In the genomic region with DNA sequence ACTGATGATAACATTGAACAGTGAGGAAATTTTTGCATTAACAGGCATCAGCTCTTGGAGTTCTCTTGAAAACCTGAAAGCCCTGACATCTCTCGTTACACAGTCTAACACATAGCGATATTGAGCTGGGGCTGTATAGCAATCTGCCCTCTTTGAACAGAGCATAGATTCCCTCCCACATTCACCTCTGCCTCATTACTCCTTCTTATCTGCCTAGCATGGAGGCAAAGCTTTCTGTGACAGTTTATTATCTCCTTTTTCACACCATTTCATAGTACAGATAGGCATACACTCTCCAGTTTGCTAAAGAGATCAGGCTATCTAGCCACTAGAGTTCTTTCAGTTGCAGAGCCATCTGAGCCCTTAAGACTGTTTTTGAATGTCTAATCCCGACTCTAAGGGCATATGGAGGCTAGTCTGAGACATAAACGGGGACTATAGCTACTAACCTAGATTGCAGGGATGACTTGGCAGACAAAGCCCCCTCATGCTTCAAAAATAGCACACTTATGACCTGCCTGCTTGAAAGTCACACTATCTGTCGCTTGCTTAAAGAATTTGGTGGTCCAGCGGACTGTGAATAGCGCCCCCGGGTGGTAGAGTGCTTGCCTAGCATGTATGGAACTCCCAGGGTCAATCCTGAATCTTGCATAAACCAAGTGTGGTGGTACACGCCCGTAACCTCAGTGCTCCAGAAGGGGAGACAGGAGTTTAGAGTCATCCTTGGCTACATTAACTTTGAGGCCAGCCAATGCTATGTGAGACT, we compare ENCODE assay signal across 15 mouse cellular contexts.
A peak's percentile ranks its signal among the peaks of the same experiment; 100 is the strongest.
DNase-seq lines count a peak whose midpoint lies in the region; ATAC-seq and TF ChIP-seq lines count a peak whose summit lies in the region.
"Had no signal": no experiment of that assay in that cellular context is flagged by ENCODE, and none has a peak within 500 bp of the region (broad histone marks: within the 10 kb centered on the region; RNA-seq: fewer than 3 reads in every experiment).

No protein-coding gene starts in this region.

- DNase-seq in ES-E14 (ENCODE audit: low read depth, low spot score): peak; percentile 19
- peak; percentile 26 for DNase-seq in brain, embryonic 14.5 days (ENCODE audit: low read depth)
- no peak for DNase-seq in midbrain, postnatal 0 days (ENCODE audit: low spot score)
- DNase-seq in kidney, adult 11 months: no peak
- no peak for DNase-seq in urinary bladder, postnatal 10 days (ENCODE audit: low spot score)
- DNase-seq: cerebellum, adult 2 months; left cerebral cortex, postnatal 4 days; lung, postnatal 4 days; spleen, adult 18-20 months; thymus, postnatal 25 days had no signal

- H3K9ac ChIP-seq in intestine, postnatal 0 days (ENCODE audit: low read depth, low read length): no peak overlapping the region
- H3K9ac ChIP-seq in intestine, embryonic 15.5 days: no peak overlapping the region
- H3K9ac ChIP-seq in ES-E14 (ENCODE audit: insufficient read depth, low read depth, low read length, poor library complexity, severe bottlenecking): no peak overlapping the region
- no peak overlapping the region for H3K9ac ChIP-seq in midbrain, postnatal 0 days (replicated peaks; ENCODE audit: low read length, poor library complexity, severe bottlenecking)
- H3K9ac ChIP-seq: embryonic facial prominence, embryonic 15.5 days; neural tube, embryonic 15.5 days had no signal

- no peak overlapping the region for H3K4me3 ChIP-seq in intestine, postnatal 0 days (ENCODE audit: low read depth, low read length)
- H3K4me3 ChIP-seq in intestine, embryonic 15.5 days (replicated peaks): no peak overlapping the region
- no peak overlapping the region for H3K4me3 ChIP-seq in ES-E14 (ENCODE audit: insufficient read depth in 1 of 2, low read depth in 1 of 2, low read length in 2 of 2, poor library complexity in 1 of 2, severe bottlenecking in 1 of 2)
- no peak overlapping the region for H3K4me3 ChIP-seq in midbrain, postnatal 0 days (ENCODE audit: low read depth, low read length)
- H3K4me3 ChIP-seq: embryonic facial prominence, embryonic 15.5 days; neural tube, embryonic 15.5 days had no signal

- no peak overlapping the region for H3K4me2 ChIP-seq in intestine, postnatal 0 days (replicated peaks; ENCODE audit: low read depth)
- no peak overlapping the region for H3K4me2 ChIP-seq in intestine, embryonic 15.5 days (replicated peaks)
- H3K4me2 ChIP-seq in midbrain, postnatal 0 days (ENCODE audit: low read depth, low read length, poor library complexity, severe bottlenecking): no peak overlapping the region
- H3K4me2 ChIP-seq: embryonic facial prominence, embryonic 15.5 days; neural tube, embryonic 15.5 days had no signal

- WGBS in intestine, postnatal 0 days: 57% methylated on average over 10 of the region's 10 CpGs
- WGBS in intestine, embryonic 15.5 days: 58% methylated on average over 10 of the region's 10 CpGs
- WGBS in midbrain, postnatal 0 days: 53% methylated on average over 10 of the region's 10 CpGs

- H3K9me3 ChIP-seq in intestine, postnatal 0 days (ENCODE audit: control insufficient read depth): no peaks in the 10 kb centered on the region
- no peaks in the 10 kb centered on the region for H3K9me3 ChIP-seq in intestine, embryonic 15.5 days
- no peaks in the 10 kb centered on the region for H3K9me3 ChIP-seq in ES-E14 (ENCODE audit: control insufficient read depth, insufficient read depth, low read depth, low read length)
- no peaks in the 10 kb centered on the region for H3K9me3 ChIP-seq in midbrain, postnatal 0 days (ENCODE audit: low read length)
- H3K9me3 ChIP-seq: embryonic facial prominence, embryonic 15.5 days; neural tube, embryonic 15.5 days had no signal

- H3K4me1 ChIP-seq in intestine, postnatal 0 days (replicated peaks; ENCODE audit: control insufficient read depth, insufficient read depth, low read length): no peaks in the 10 kb centered on the region
- H3K4me1 ChIP-seq in intestine, embryonic 15.5 days (replicated peaks): no peaks in the 10 kb centered on the region
- no peaks in the 10 kb centered on the region for H3K4me1 ChIP-seq in ES-E14 (ENCODE audit: control insufficient read depth in 2 of 2, insufficient read depth in 2 of 2, low read length in 2 of 2, poor library complexity in 1 of 2)
- no peaks in the 10 kb centered on the region for H3K4me1 ChIP-seq in midbrain, postnatal 0 days (ENCODE audit: insufficient read depth, low read length)
- H3K4me1 ChIP-seq: embryonic facial prominence, embryonic 15.5 days; neural tube, embryonic 15.5 days had no signal

- H3K36me3 ChIP-seq in intestine, postnatal 0 days (ENCODE audit: control insufficient read depth, insufficient read depth): no peaks in the 10 kb centered on the region
- no peaks in the 10 kb centered on the region for H3K36me3 ChIP-seq in intestine, embryonic 15.5 days
- H3K36me3 ChIP-seq in ES-E14 (ENCODE audit: control insufficient read depth, insufficient read depth, low read length, poor library complexity, severe bottlenecking): no peaks in the 10 kb centered on the region
- no peaks in the 10 kb centered on the region for H3K36me3 ChIP-seq in midbrain, postnatal 0 days (ENCODE audit: insufficient read depth, low read length)
- H3K36me3 ChIP-seq: embryonic facial prominence, embryonic 15.5 days; neural tube, embryonic 15.5 days had no signal

- no peak overlapping the region for H3K27ac ChIP-seq in intestine, postnatal 0 days (ENCODE audit: low read depth, low read length)
- no peak overlapping the region for H3K27ac ChIP-seq in intestine, embryonic 15.5 days
- H3K27ac ChIP-seq in ES-E14 (ENCODE audit: insufficient read depth, low read depth, low read length, poor library complexity, severe bottlenecking): no peak overlapping the region
- H3K27ac ChIP-seq in midbrain, postnatal 0 days (ENCODE audit: low read depth, low read length): no peak overlapping the region
- H3K27ac ChIP-seq: embryonic facial prominence, embryonic 15.5 days; neural tube, embryonic 15.5 days had no signal

- H3K27me3 ChIP-seq in intestine, postnatal 0 days (replicated peaks; ENCODE audit: control insufficient read depth, insufficient read depth, low read length): no peaks in the 10 kb centered on the region
- H3K27me3 ChIP-seq in intestine, embryonic 15.5 days (replicated peaks): no peaks in the 10 kb centered on the region; the same call in 1 of the 2 replicates
- H3K27me3 ChIP-seq in midbrain, postnatal 0 days (ENCODE audit: insufficient read depth, low read length): no peaks in the 10 kb centered on the region
- H3K27me3 ChIP-seq: embryonic facial prominence, embryonic 15.5 days; neural tube, embryonic 15.5 days had no signal

- ATAC-seq in intestine, postnatal 0 days: no peak
- ATAC-seq in intestine, embryonic 15.5 days: no peak
- no peak for ATAC-seq in midbrain, postnatal 0 days (ENCODE audit: low FRiP score)
- no peak for ATAC-seq in activated CD4-positive, CD25-positive, alpha-beta regulatory T cell, adult 4 months

- TF ChIP-seq POLR2A in brain, embryonic 14.5 days (IDR thresholded peaks at IDR 0.05; ENCODE audit: borderline replicate concordance, extremely low read depth, insufficient read depth, insufficient read length, poor library complexity, severe bottlenecking): no peak

- peak; percentile 33 for TF ChIP-seq CTCF in intestine, postnatal 0 days (IDR thresholded peaks at IDR 0.05; ENCODE audit: low read depth)
- peak; percentile 2; the same call in 1 of the 2 replicates for TF ChIP-seq CTCF in brain, embryonic 14.5 days (IDR thresholded peaks at IDR 0.05; ENCODE audit: borderline replicate concordance, extremely low read depth, insufficient read depth, insufficient read length)
- 0 out of 2 replicates have a peak, but pooled peaks have one; percentile 12 for TF ChIP-seq CTCF in midbrain, postnatal 0 days (IDR thresholded peaks at IDR 0.05)

- in situ Hi-C loops in ES-E14 (cut with MboI; ENCODE audit: low sequenced_read_pairs in 2 of 2, unreplicated experiment in 2 of 2): loop anchor here in 1 of 2 experiments (25.0 kb wide), 1 partner anchor 487 kb away; no protein-coding TSS in a partner anchor

TF ChIP-seq in ES-E14, 5 proteins besides CTCF, POLR2A, EP300 and RAD21:
- TF ChIP-seq ZC3H11A (IDR thresholded peaks at IDR 0.05; ENCODE audit: borderline replicate concordance, low read depth, low read length) (no peak), MAFK (IDR thresholded peaks at IDR 0.05; ENCODE audit: insufficient read depth, low read depth, low read length) (no peak), ZNF384 (IDR thresholded peaks at IDR 0.05; ENCODE audit: low read depth, low read length) (no peak), CHD2 (IDR thresholded peaks at IDR 0.05; ENCODE audit: low read depth, low read length) (no peak), HCFC1 (IDR thresholded peaks at IDR 0.05; ENCODE audit: borderline replicate concordance, insufficient read depth, low read length) (no peak)

Comparison
In these comparisons a context has a peak if more than half of its experiments do, and no peak if none do; other contexts are left out.
1. DNase-seq: peak in ES-E14 (single experiment) and brain, embryonic 14.5 days (single experiment); none in midbrain, postnatal 0 days (single experiment), kidney, adult 11 months (single experiment) and urinary bladder, postnatal 10 days (single experiment).
2. Peak in every context shown above with its lines, with median percentiles within 50 percentile points of each other: CTCF ChIP-seq.